ENCODE assay signal across 11 mouse cellular contexts in the genomic region with DNA sequence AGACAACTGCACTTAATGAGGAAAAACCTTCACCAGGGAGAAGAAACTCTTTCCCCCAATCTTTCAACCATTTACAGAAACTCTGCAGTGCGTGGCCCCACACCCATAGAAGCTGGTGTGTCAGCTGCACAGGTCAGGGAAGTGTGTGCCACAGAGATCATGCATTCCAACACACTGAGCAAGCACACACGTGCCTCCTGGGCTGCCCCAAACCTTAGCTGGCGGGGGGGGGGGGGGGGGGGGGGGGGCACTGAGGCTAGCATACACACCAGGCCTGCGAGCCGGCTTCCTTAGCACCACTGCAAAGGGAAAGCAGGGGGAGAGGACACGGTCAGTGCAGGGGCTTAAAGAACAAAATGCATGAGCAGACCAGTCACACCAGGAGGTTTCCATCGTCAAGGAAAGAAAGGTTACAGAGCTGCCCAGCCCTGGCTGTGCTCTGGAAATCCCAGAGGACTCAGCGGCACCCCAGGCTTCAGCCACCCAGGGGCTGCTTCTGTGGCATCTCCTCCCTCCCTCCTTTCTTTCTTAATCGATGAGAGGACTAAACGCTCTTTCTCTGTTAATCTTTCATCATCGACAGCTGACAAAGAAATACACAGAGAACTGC. TPM values are rescaled to one million over a fixed set of nuclear protein-coding genes. Genes with fewer than 3 reads are reported as not detected.
DNase-seq lines count a peak whose midpoint lies in the region; ATAC-seq and TF ChIP-seq lines count a peak whose summit lies in the region.
"Had no signal": no experiment of that assay in that cellular context is flagged by ENCODE, and none has a peak within 500 bp of the region (broad histone marks: within the 10 kb centered on the region; RNA-seq: fewer than 3 reads in every experiment).

No protein-coding gene starts in this region.

- no peak for DNase-seq in kidney, adult 8-10 months
- DNase-seq in brain, embryonic 14.5 days (ENCODE audit: low read depth): peak; percentile 15
- peak; percentile 18 for DNase-seq in midbrain, embryonic 14.5 days
- no peak for DNase-seq in liver, embryonic 11.5 days (ENCODE audit: low spot score)
- DNase-seq in frontal cortex, postnatal 10 days (ENCODE audit: low spot score in 2 of 2): no peak
- DNase-seq in adrenal gland, postnatal 4 days (ENCODE audit: low spot score in 2 of 2): no peak
- DNase-seq: cerebellum, adult 2 months had no signal

- H3K4me2 ChIP-seq in kidney, embryonic 16.5 days (replicated peaks; ENCODE audit: low read depth, low read length): 0 out of 2 replicates have a peak overlapping the region, but pooled peaks have one; percentile 12
- H3K4me2 ChIP-seq in heart, embryonic 16.5 days (ENCODE audit: low read depth, low read length): peak overlapping the region; percentile 40
- H3K4me2 ChIP-seq in midbrain, embryonic 14.5 days (ENCODE audit: low read length): peak overlapping the region; percentile 29
- H3K4me2 ChIP-seq in liver, embryonic 11.5 days: no peak overlapping the region

- no peaks in the 10 kb centered on the region for H3K36me3 ChIP-seq in kidney, embryonic 16.5 days (ENCODE audit: insufficient read depth, low read length)
- no peaks in the 10 kb centered on the region for H3K36me3 ChIP-seq in heart, embryonic 16.5 days (ENCODE audit: control insufficient read depth, insufficient read depth)
- H3K36me3 ChIP-seq in midbrain, embryonic 14.5 days (ENCODE audit: control insufficient read depth, insufficient read depth, low read length): no peaks in the 10 kb centered on the region
- no peaks in the 10 kb centered on the region for H3K36me3 ChIP-seq in liver, embryonic 11.5 days (ENCODE audit: control insufficient read depth, insufficient read depth, low read length)

- peak overlapping the region; percentile 50 for H3K27ac ChIP-seq in kidney, embryonic 16.5 days (ENCODE audit: low read length)
- peak overlapping the region; percentile 65 for H3K27ac ChIP-seq in heart, embryonic 16.5 days (ENCODE audit: low read length)
- peak overlapping the region; percentile 57; the same call in 1 of the 2 replicates for H3K27ac ChIP-seq in midbrain, embryonic 14.5 days (replicated peaks; ENCODE audit: low read depth, low read length)
- H3K27ac ChIP-seq in liver, embryonic 11.5 days (ENCODE audit: low read depth, low read length): no peak overlapping the region
- H3K27ac ChIP-seq: layer of hippocampus, adult 2 months; macrophage had no signal

- WGBS in kidney, embryonic 16.5 days: 28% methylated on average over 10 of the region's 11 CpGs
- WGBS in heart, embryonic 16.5 days: 19% methylated on average over 10 of the region's 11 CpGs
- 8% methylated on average over 11 of the region's 11 CpGs for WGBS in midbrain, embryonic 14.5 days
- WGBS in liver, embryonic 11.5 days: 52% methylated on average over 10 of the region's 11 CpGs

- H3K9me3 ChIP-seq in kidney, embryonic 16.5 days (ENCODE audit: low read length): no peaks in the 10 kb centered on the region
- no peaks in the 10 kb centered on the region for H3K9me3 ChIP-seq in heart, embryonic 16.5 days (replicated peaks; ENCODE audit: control insufficient read depth, low read length)
- H3K9me3 ChIP-seq in midbrain, embryonic 14.5 days (ENCODE audit: control insufficient read depth, low read length): no peaks in the 10 kb centered on the region
- H3K9me3 ChIP-seq in liver, embryonic 11.5 days (ENCODE audit: control insufficient read depth, low read length): no peaks in the 10 kb centered on the region

- no peak for TF ChIP-seq POLR2A in brain, embryonic 14.5 days (IDR thresholded peaks at IDR 0.05; ENCODE audit: borderline replicate concordance, extremely low read depth, insufficient read depth, insufficient read length, poor library complexity, severe bottlenecking)

- no peaks in the 10 kb centered on the region for H3K27me3 ChIP-seq in kidney, embryonic 16.5 days (ENCODE audit: insufficient read depth, low read length)
- no peaks in the 10 kb centered on the region for H3K27me3 ChIP-seq in heart, embryonic 16.5 days (ENCODE audit: control insufficient read depth, insufficient read depth, low read length)
- H3K27me3 ChIP-seq in midbrain, embryonic 14.5 days (ENCODE audit: control insufficient read depth, insufficient read depth, low read length): no peaks in the 10 kb centered on the region
- H3K27me3 ChIP-seq in liver, embryonic 11.5 days (replicated peaks; ENCODE audit: control insufficient read depth, insufficient read depth, low read length): no peaks in the 10 kb centered on the region

- TF ChIP-seq CTCF in brain, embryonic 14.5 days (IDR thresholded peaks at IDR 0.05; ENCODE audit: borderline replicate concordance, extremely low read depth, insufficient read depth, insufficient read length): no peak

- no peak overlapping the region for H3K4me3 ChIP-seq in kidney, embryonic 16.5 days (ENCODE audit: low read length)
- no peak overlapping the region for H3K4me3 ChIP-seq in heart, embryonic 16.5 days (ENCODE audit: low read length)
- H3K4me3 ChIP-seq in midbrain, embryonic 14.5 days (replicated peaks; ENCODE audit: low read depth, low read length): no peak overlapping the region
- no peak overlapping the region for H3K4me3 ChIP-seq in liver, embryonic 11.5 days (ENCODE audit: low read depth, low read length)
- H3K4me3 ChIP-seq: layer of hippocampus, adult 2 months had no signal

- H3K9ac ChIP-seq in kidney, embryonic 16.5 days (replicated peaks; ENCODE audit: low read length): peak overlapping the region; percentile 26; the same call in 1 of the 2 replicates
- H3K9ac ChIP-seq in heart, embryonic 16.5 days (ENCODE audit: low read length): peak overlapping the region; percentile 49; the same call in 1 of the 2 replicates
- peak overlapping the region; percentile 39; the same call in 1 of the 2 replicates for H3K9ac ChIP-seq in midbrain, embryonic 14.5 days (replicated peaks; ENCODE audit: low read length)
- H3K9ac ChIP-seq in liver, embryonic 11.5 days (ENCODE audit: low read depth, low read length): no peak overlapping the region

- ATAC-seq in kidney, embryonic 16.5 days (ENCODE audit: low FRiP score, low TSS enrichment): peak; percentile 85
- ATAC-seq in heart, embryonic 16.5 days (replicated peaks; ENCODE audit: extremely low read depth, insufficient read depth, low FRiP score): peak; percentile 78
- no peak for ATAC-seq in midbrain, embryonic 14.5 days (ENCODE audit: low FRiP score, low TSS enrichment)
- no peak for ATAC-seq in liver, embryonic 11.5 days (replicated peaks; ENCODE audit: low FRiP score)

- H3K4me1 ChIP-seq in kidney, embryonic 16.5 days (ENCODE audit: insufficient read depth, low read length): peaks cover 34% of the 10 kb centered on the region
- H3K4me1 ChIP-seq in heart, embryonic 16.5 days (ENCODE audit: control insufficient read depth, insufficient read depth, low read length): peaks cover 26% of the 10 kb centered on the region
- H3K4me1 ChIP-seq in midbrain, embryonic 14.5 days (ENCODE audit: control insufficient read depth, insufficient read depth, low read length): no peaks in the 10 kb centered on the region; the same call in 1 of the 2 replicates
- H3K4me1 ChIP-seq in liver, embryonic 11.5 days (replicated peaks; ENCODE audit: control insufficient read depth, insufficient read depth, low read length): peaks cover 10% of the 10 kb centered on the region

RNA-seq across cellular contexts. Expression of a gene that starts 11.3 kb away (rescaled TPM):
- polyA plus RNA-seq in kidney, embryonic 16.5 days (2015; fragmentation: Nextera tagmentation; extraction: Ambion mirVana): 84.5 and 98.6 TPM in 2 replicates
- 18.7 and 23.8 TPM in 2 replicates for polyA plus RNA-seq in brain, embryonic 14.5 days (2012; rRNA removed)
- 34.5 and 38.0 TPM in 2 replicates for polyA plus RNA-seq in heart, embryonic 16.5 days (2015; fragmentation: Nextera tagmentation; extraction: Ambion mirVana)
- polyA plus RNA-seq in midbrain, embryonic 14.5 days (2014; fragmentation: Nextera tagmentation; extraction: Ambion mirVana): 11.8 and 20.2 TPM in 2 replicates
- 75.1 and 77.1 TPM in 2 replicates for polyA plus RNA-seq in liver, embryonic 11.5 days (2014; fragmentation: Nextera tagmentation; extraction: Ambion mirVana)
- 10 to 100 TPM; 43.7 to 50.6 TPM for total RNA-seq in adrenal gland, postnatal 4 days (2021)

Comparison
In these comparisons a context has a peak if more than half of its experiments do, and no peak if none do; other contexts are left out.
1. ATAC-seq: peak in kidney, embryonic 16.5 days (single experiment) and heart, embryonic 16.5 days (single experiment); none in midbrain, embryonic 14.5 days (single experiment) and liver, embryonic 11.5 days (single experiment).
2. DNase-seq: peak in brain, embryonic 14.5 days (single experiment) and midbrain, embryonic 14.5 days (single experiment); none in kidney, adult 8-10 months (0 of 2), liver, embryonic 11.5 days (single experiment), frontal cortex, postnatal 10 days (0 of 2) and adrenal gland, postnatal 4 days (0 of 2).